Mouse (Mus musculus) kidney, adult 2 months (tissue): ENCODE measurements around the gene Litaf.

Source experiments
- CTCF ChIP-seq: fragments of 200-500 bp; conservative IDR thresholded peaks from 2 replicates; pipeline ENCODE4 v1.5.1; 2011; ENCODE audit warnings: low read depth, mild to moderate bottlenecking, control low read depth, low read length, moderate library complexity, mixed read lengths; ENCODE audit not compliant: insufficient read depth, insufficient read length
- POLR2A ChIP-seq: fragments of 200-500 bp; IDR thresholded peaks from one replicate; pipeline ENCODE4 v1.6.1; 2011; ENCODE audit warnings: low read depth, low read length, control low read depth

DNA sequence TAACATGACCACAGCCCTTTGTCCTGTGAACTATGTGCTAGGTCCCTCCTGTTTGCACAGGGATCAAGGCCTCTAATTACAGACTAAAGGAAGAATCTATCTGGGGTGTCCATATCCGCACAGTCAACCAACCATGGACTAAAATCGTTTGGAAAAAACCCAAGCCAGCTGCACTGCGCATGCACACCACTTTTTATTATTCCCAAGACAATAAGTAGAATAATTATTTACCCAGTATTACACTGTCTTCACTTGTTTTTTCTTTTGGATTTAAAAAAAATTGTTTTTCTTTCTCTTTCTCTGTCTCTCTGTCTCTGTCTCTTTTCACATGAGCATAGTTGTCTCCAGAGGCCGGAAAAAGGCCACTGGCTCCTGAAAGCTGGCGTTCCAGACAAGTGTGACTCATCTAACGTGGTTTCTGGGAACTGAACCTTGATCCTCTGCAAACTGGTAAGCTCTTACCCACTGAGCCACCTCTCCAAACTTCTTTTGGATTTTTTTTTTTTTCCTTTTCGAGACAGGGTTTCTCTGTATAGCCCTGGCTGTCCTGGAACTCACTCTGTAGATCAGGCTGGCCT, 84.4 kb downstream of the Litaf start:
- TF ChIP-seq CTCF (no peak), POLR2A (no peak)
